10 mouse cellular contexts compared by ENCODE assay signal in the genomic region with DNA sequence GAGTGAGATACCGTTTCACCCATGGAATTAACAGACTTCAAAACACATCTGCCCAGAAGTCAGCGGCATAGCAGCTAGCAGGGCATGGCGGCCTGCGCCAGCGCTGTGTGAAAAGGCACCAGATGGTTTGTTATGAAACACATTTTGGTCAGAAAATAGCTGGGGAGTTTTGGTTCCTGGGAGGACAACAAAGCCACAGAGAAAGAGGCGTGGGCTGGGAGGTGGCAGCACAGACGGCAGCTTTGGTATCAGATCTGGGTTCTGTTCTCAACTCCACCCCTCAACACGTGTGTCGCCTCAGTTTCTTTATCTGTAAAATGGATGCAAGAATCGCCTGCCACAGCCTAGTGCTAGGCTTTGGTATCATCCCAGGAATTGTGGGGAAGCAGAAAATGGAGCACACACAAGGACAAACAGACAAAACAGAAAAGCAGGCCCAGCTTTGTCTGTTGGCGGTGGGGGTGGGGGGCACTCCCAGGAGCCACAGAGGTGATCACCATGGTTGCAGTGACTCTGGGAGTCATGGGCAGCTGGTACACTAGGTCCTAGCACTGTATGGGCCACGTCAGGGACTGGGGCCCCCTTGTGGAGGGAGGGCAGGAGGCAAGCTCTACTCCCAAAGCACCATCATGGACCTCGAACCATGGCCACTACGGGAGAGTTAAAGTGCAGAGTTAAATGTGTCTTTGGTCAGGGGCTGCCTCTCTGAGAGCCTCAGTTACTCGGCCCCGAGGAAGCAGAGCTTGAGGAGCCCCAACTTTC. TPM values are rescaled to one million over a fixed set of nuclear protein-coding genes. Genes with fewer than 3 reads are reported as not detected.
DNase-seq lines count a peak whose midpoint lies in the region; ATAC-seq lines count a peak whose summit lies in the region.
"Had no signal": no experiment of that assay in that cellular context is flagged by ENCODE, and none has a peak within 500 bp of the region (broad histone marks: within the 10 kb centered on the region; RNA-seq: fewer than 3 reads in every experiment).

No protein-coding gene starts in this region.

- H3K9ac ChIP-seq in hindbrain, embryonic 13.5 days = no peak overlapping the region
- H3K9ac ChIP-seq in hindbrain, embryonic 16.5 days (ENCODE audit: low read depth, low read length) = no peak overlapping the region
- no peak overlapping the region for H3K9ac ChIP-seq in forebrain, embryonic 11.5 days (ENCODE audit: low read length)
- H3K9ac ChIP-seq: liver, embryonic 15.5 days had no signal

- WGBS in hindbrain, embryonic 13.5 days = 79% methylated on average over 16 of the region's 16 CpGs
- WGBS in hindbrain, embryonic 16.5 days = 82% methylated on average over 16 of the region's 16 CpGs
- 85% methylated on average over 16 of the region's 16 CpGs for WGBS in embryonic facial prominence, embryonic 10.5 days
- 86% methylated on average over 16 of the region's 16 CpGs for WGBS in forebrain, embryonic 11.5 days

- peak; percentile 74 for DNase-seq in ES-CJ7 (ENCODE audit: low read depth, low spot score)
- no peak for DNase-seq in embryonic facial prominence, embryonic 10.5 days (ENCODE audit: low spot score)
- DNase-seq in left cerebral cortex, postnatal 4 days = peak; percentile 24
- no peak for DNase-seq in forebrain, embryonic 11.5 days (ENCODE audit: low spot score)
- DNase-seq in spleen, postnatal 4 days (ENCODE audit: low spot score in 2 of 2) = no peak
- no peak for DNase-seq in adrenal gland, adult (ENCODE audit: inconsistent age in 2 of 2, low spot score in 1 of 2)
- DNase-seq: gastrocnemius, postnatal 36 days had no signal

- no peaks in the 10 kb centered on the region for H3K27me3 ChIP-seq in hindbrain, embryonic 13.5 days
- H3K27me3 ChIP-seq in hindbrain, embryonic 16.5 days (replicated peaks; ENCODE audit: control insufficient read depth, insufficient read depth, low read length) = no peaks in the 10 kb centered on the region; the same call in 1 of the 2 replicates
- no peaks in the 10 kb centered on the region for H3K27me3 ChIP-seq in embryonic facial prominence, embryonic 10.5 days (replicated peaks; ENCODE audit: low read depth, poor library complexity, severe bottlenecking)
- no peaks in the 10 kb centered on the region for H3K27me3 ChIP-seq in forebrain, embryonic 11.5 days (ENCODE audit: control insufficient read depth, insufficient read depth, low read length)
- H3K27me3 ChIP-seq: liver, embryonic 15.5 days had no signal

- ATAC-seq in hindbrain, embryonic 13.5 days (ENCODE audit: low FRiP score) = no peak
- no peak for ATAC-seq in hindbrain, embryonic 16.5 days
- no peak for ATAC-seq in forebrain, embryonic 11.5 days (replicated peaks; ENCODE audit: low FRiP score)

- H3K36me3 ChIP-seq in hindbrain, embryonic 13.5 days = no peaks in the 10 kb centered on the region
- H3K36me3 ChIP-seq in hindbrain, embryonic 16.5 days (ENCODE audit: control insufficient read depth, insufficient read depth, low read length) = no peaks in the 10 kb centered on the region
- H3K36me3 ChIP-seq in embryonic facial prominence, embryonic 10.5 days (replicated peaks) = peaks cover 48% of the 10 kb centered on the region
- H3K36me3 ChIP-seq in forebrain, embryonic 11.5 days (ENCODE audit: control insufficient read depth, insufficient read depth, low read length) = no peaks in the 10 kb centered on the region

- H3K4me3 ChIP-seq in hindbrain, embryonic 13.5 days = no peak overlapping the region
- no peak overlapping the region for H3K4me3 ChIP-seq in hindbrain, embryonic 16.5 days (ENCODE audit: low read length)
- no peak overlapping the region for H3K4me3 ChIP-seq in embryonic facial prominence, embryonic 10.5 days
- no peak overlapping the region for H3K4me3 ChIP-seq in forebrain, embryonic 11.5 days (ENCODE audit: low read depth, low read length)
- H3K4me3 ChIP-seq: liver, embryonic 15.5 days had no signal

- peak overlapping the region; percentile 40; the same call in 1 of the 2 replicates for H3K27ac ChIP-seq in hindbrain, embryonic 13.5 days
- H3K27ac ChIP-seq in hindbrain, embryonic 16.5 days (ENCODE audit: low read depth, low read length) = no peak overlapping the region
- peak overlapping the region; percentile 8; the same call in 1 of the 2 replicates for H3K27ac ChIP-seq in embryonic facial prominence, embryonic 10.5 days (replicated peaks)
- H3K27ac ChIP-seq in forebrain, embryonic 11.5 days (ENCODE audit: low read depth, low read length) = no peak overlapping the region
- H3K27ac ChIP-seq: liver, embryonic 15.5 days had no signal

- H3K4me2 ChIP-seq in hindbrain, embryonic 13.5 days = no peak overlapping the region
- no peak overlapping the region for H3K4me2 ChIP-seq in hindbrain, embryonic 16.5 days (ENCODE audit: low read length)
- no peak overlapping the region for H3K4me2 ChIP-seq in forebrain, embryonic 11.5 days (ENCODE audit: low read depth, low read length, severe bottlenecking)
- H3K4me2 ChIP-seq: liver, embryonic 15.5 days had no signal

- H3K9me3 ChIP-seq in hindbrain, embryonic 13.5 days = no peaks in the 10 kb centered on the region
- H3K9me3 ChIP-seq in hindbrain, embryonic 16.5 days (ENCODE audit: control insufficient read depth, low read length) = no peaks in the 10 kb centered on the region
- H3K9me3 ChIP-seq in embryonic facial prominence, embryonic 10.5 days = no peaks in the 10 kb centered on the region
- H3K9me3 ChIP-seq in forebrain, embryonic 11.5 days (ENCODE audit: control insufficient read depth, low read length) = no peaks in the 10 kb centered on the region
- H3K9me3 ChIP-seq: liver, embryonic 15.5 days had no signal

- intact Hi-C loops in left cerebral cortex, postnatal 4 days (cut with DNase I) = no loop called here

- peaks cover 12% of the 10 kb centered on the region for H3K4me1 ChIP-seq in hindbrain, embryonic 13.5 days (replicated peaks)
- H3K4me1 ChIP-seq in hindbrain, embryonic 16.5 days (ENCODE audit: control insufficient read depth, insufficient read depth, low read depth, low read length) = no peaks in the 10 kb centered on the region; the same call in 1 of the 2 replicates
- H3K4me1 ChIP-seq in embryonic facial prominence, embryonic 10.5 days = peaks cover 82% of the 10 kb centered on the region
- no peaks in the 10 kb centered on the region for H3K4me1 ChIP-seq in forebrain, embryonic 11.5 days (replicated peaks; ENCODE audit: control insufficient read depth, insufficient read depth, low read length)

RNA-seq across cellular contexts. Expression of a gene that starts 21.7 kb away (rescaled TPM):
- 2.9 and 4.1 TPM in 2 replicates for polyA plus RNA-seq in hindbrain, embryonic 13.5 days (2015; fragmentation: Nextera tagmentation; extraction: Ambion mirVana)
- 3.0 and 3.9 TPM in 2 replicates for polyA plus RNA-seq in hindbrain, embryonic 16.5 days (2015; fragmentation: Nextera tagmentation; extraction: Ambion mirVana)
- 15.8 and 17.4 TPM in 2 replicates for polyA plus RNA-seq in embryonic facial prominence, embryonic 10.5 days (2016; fragmentation: Nextera tagmentation; extraction: Ambion mirVana)
- 1 to 10 TPM; 1.9 to 4.1 TPM for total RNA-seq in left cerebral cortex, postnatal 4 days (2021)
- polyA plus RNA-seq in forebrain, embryonic 11.5 days (2014; fragmentation: Nextera tagmentation; extraction: Ambion mirVana) = 7.4 and 7.9 TPM in 2 replicates

RNA-seq across cellular contexts. Expression of a gene that starts 42.0 kb away (rescaled TPM):
- polyA plus RNA-seq in hindbrain, embryonic 13.5 days (2015; fragmentation: Nextera tagmentation; extraction: Ambion mirVana) = 3.6 and 3.8 TPM in 2 replicates
- 3.7 and 5.1 TPM in 2 replicates for polyA plus RNA-seq in hindbrain, embryonic 16.5 days (2015; fragmentation: Nextera tagmentation; extraction: Ambion mirVana)
- polyA plus RNA-seq in embryonic facial prominence, embryonic 10.5 days (2016; fragmentation: Nextera tagmentation; extraction: Ambion mirVana) = 2.6 and 2.8 TPM in 2 replicates
- 10 to 100 TPM; 12.2 to 13.7 TPM for total RNA-seq in left cerebral cortex, postnatal 4 days (2021)
- polyA plus RNA-seq in forebrain, embryonic 11.5 days (2014; fragmentation: Nextera tagmentation; extraction: Ambion mirVana) = 5.2 and 5.3 TPM in 2 replicates

Comparison
In these comparisons a context has a peak if more than half of its experiments do, and no peak if none do; other contexts are left out.
1. H3K27ac ChIP-seq: peak in hindbrain, embryonic 13.5 days (single experiment) and embryonic facial prominence, embryonic 10.5 days (single experiment); none in hindbrain, embryonic 16.5 days (single experiment) and forebrain, embryonic 11.5 days (single experiment).
2. DNase-seq: peak in ES-CJ7 (single experiment) and left cerebral cortex, postnatal 4 days (single experiment); none in embryonic facial prominence, embryonic 10.5 days (single experiment), forebrain, embryonic 11.5 days (single experiment), spleen, postnatal 4 days (0 of 2) and adrenal gland, adult (0 of 2).